Mouse (Mus musculus) cerebellum, adult 9-11 months (tissue): ENCODE measurements around the gene Fam43a.

Source experiments
- DNase-seq: peaks from one replicate; pipeline ENCODE4 v3.0.0; 2022

Gene Fam43a

GRCm38 (mm10) chr16:30596959-30597681 is 2.4 kb upstream of the Fam43a start:
- DNase-seq: peak; percentile 87

- DNase-seq: peak; percentile 76
These were observed 1.0 kb downstream of the Fam43a start for GRCm38 (mm10) chr16:30600431-30601045.

DNA sequence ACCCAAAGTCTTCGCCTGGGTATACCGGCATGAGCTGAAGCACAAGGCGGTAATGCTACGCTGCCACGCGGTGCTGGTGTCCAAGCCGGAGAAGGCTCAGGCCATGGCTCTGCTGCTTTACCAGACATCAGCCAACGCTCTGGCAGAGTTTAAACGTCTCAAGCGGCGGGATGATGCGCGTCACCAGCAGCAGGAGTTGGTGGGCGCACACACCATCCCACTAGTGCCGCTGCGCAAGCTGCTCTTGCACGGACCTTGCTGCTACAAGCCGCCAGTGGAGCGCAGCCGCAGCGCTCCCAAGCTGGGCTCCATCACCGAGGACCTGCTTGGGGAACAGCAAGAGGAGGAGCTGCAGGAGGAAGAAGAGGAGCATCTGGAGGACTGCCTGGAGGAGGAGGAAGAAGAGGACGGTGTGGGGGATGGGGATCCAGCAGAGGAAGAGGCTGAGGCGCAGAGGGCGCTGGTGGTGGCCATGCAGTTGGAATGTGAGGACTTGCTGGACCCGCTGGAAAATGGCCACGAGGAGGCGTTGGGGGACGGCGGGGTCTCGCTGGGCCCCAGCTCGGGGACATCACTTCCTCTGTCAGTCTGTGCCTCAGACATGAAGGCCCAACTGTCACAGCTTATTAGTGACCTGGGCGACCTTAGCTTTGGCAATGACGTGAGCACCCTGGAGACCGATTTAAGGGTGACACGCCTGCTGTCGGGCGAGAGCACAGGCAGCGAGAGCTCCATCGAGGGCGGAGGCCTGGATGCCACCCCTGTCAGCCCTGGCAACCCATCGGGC is 1.7 kb downstream of the Fam43a start:
- peak; percentile 67 for DNase-seq

DNA sequence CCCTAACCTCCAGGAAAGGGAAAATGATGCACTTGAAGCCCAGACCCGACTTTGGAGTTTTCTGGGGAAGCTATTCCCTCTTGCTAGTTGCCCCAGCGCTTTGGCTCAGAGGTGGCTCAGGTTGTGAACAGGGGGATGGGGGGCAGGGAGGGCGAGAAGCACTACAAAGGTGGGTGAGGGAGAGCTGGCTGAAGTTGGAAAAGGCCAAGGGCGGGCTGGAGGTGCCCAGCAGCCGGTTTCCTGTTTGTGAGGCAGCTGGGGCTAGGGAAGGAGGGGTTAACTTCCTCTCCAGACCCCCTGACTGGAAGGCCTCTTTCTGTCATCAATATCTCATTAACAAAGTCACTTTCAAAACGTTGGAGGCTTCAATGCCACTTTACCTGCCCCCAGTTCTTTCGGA is 2.4 kb downstream of the Fam43a start:
- peak; percentile 30 for DNase-seq

DNA sequence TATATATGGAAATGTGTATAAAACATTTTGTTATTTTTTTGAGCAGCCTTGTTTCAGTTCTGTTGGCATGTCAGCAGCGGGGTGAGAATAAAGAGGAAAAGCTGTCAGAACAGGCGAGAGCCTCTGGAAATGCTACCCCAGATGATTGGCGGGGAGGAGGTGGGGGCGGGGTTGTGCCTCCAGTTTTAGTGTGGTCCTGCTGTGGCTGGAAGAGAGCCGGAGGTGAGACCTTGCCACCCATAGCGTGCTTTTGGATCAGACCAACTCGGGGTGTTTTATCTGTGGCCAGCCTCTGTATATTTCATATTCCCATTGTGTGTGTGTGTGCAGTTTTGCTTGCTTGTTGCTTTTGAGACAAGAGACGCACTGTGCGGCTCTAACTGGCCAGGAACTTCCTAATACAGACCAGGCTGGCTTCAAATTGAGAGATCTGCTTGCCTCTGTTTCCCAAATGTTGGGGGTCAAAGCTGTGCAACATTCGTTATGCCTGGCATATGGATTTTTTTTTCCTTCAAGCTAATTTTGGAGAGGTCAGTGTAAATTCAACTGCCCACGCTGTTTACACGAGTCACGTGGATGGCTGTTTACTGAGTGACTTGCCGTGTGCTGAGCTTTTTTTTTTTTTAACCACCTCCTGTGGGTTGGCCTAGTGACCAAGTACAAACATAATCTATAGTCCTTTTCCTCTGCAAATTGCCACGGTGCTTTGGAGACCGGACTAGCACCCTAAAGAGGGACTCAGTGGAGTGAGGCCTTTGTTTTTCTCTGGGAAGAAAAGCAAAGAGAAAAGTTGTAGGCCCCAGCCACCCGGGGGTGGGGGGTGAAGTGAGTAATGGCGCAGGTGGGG is 3.4 kb downstream of the Fam43a start:
- no peak for DNase-seq

DNA sequence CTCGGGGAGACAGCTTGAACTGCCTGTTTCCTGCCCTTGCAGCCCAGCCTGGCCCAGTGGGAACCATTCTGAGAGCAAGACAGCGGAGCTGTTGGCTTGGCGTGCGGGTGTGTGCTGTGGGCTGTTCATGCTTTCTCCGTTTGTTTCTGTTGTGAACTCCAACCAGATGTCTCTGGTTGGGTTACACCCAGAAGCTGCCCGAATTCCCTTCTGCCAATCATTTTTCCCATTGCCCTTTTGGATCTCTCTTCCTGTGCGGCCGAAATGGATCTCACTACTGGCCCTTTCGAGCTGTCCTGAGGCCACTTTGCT is 4.0 kb downstream of the Fam43a start:
- DNase-seq: no peak

- no peak for DNase-seq
These were observed 4.7 kb downstream of the Fam43a start for GRCm38 (mm10) chr16:30604061-30604806.

GRCm38 (mm10) chr16:30604807-30605137 is 5.2 kb downstream of the Fam43a start:
- no peak for DNase-seq

DNA sequence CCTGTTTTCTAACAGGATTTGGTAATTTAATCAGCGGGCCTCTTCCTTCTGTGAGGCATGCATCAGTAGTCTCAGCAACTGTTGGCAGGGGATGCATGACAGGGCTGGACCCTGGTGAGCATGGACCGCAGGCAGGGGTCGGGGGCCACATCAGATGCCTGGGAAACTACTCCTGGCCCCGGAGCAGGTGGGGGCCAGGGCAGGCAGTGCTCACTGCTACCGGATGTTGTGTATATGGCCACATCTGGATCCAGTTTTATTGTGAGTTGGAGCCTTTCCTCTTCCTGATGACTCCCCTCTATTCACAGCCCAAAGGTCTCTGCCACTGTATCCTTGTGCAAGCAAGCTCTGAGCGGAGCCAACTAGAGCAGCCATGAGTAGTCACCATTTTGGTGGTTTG is 6.0 kb downstream of the Fam43a start:
- no peak for DNase-seq

DNA sequence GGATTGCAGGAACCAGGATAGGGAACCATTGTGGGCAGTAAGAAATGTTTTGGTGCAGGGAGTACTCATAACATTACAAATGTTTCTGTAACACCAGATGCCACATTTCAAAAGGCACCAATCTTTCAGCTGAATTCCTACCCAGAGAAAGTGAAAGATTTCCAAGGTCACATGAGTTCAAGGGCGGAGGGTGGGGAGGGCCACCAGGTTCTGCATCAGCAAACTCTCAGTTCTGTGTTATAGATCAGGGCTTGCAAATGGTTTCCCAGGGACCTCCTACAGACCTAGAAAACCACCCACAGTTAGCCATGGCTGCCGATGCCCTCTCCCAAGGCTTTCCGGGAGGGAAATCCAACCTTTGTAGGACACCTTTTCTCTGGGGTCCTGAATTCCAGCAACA is 8.3 kb downstream of the Fam43a start:
- DNase-seq: no peak

DNA sequence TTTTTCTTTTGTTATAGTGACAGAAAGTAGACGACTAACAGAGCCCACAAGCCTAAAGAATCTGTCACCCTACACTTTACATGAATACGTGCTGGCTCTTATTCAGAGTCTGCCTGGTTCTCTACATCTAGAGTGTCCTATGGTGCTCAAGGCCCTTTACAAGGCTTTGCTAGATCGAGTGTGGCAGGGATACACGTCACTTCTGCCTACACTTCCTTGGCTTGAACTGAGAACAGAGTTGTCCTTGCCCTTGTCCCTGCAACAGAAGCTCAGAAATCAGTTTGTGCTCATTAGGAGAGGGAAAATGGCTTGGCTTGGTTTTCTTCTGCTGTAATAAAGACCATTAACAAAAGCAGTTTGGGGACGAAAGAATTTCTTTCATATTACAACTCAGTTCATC is 11.8 kb downstream of the Fam43a start:
- DNase-seq: no peak

- no peak for DNase-seq
These were observed 13.6 kb downstream of the Fam43a start for GRCm38 (mm10) chr16:30613122-30613521.

GRCm38 (mm10) chr16:30614122-30614521 is 14.6 kb downstream of the Fam43a start:
- DNase-seq: no peak

DNA sequence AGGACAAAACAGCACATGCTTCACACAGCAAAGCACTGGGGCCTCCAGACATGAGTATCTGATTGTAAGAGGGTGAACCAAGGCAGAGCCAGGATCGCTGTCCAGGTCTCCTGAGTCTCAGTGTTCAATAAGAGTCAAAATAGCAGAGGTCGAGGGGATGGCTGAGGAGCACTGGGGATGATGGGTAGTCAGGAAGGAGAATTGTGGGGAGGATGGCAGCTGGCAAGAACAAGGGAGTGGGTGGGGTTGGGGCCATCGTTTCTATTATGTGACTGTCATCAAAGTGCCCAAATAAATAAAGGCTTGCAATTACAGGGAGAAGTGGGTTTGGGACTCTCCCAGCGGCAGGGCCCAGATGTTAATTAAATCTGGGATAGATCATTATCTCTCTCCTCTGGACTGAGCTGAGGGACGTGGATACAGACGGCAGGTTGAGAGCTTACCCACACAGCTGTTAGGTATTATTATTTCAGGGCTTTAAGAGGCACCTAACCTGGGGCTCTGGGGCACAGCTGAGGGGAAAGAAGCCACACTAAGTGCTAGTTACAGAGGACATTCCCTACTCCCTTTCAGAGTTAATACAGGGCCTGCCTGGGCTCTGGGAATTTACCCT is 15.3 kb downstream of the Fam43a start:
- DNase-seq: no peak

DNA sequence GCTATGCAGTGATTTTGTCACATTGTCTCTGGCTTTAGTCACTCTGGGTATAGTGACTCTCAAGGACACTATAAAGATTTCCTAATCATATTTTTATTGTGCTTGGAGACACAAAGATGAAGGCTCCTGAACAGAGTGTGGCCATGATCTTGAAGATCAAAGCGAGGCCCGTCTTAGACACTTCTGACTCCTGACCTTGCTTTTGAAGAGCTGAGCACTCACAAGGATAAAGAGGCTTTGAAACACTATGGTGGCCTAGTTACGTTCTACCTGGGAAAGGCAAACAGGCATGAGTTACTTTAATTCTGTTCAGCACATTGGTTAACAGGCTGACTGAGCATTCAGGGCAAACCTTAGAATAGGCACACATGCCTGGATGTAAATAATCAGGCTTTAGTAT is 16.8 kb downstream of the Fam43a start:
- no peak for DNase-seq

- no peak for DNase-seq
These were observed 24.1 kb downstream of the Fam43a start for GRCm38 (mm10) chr16:30623645-30624044.

DNA sequence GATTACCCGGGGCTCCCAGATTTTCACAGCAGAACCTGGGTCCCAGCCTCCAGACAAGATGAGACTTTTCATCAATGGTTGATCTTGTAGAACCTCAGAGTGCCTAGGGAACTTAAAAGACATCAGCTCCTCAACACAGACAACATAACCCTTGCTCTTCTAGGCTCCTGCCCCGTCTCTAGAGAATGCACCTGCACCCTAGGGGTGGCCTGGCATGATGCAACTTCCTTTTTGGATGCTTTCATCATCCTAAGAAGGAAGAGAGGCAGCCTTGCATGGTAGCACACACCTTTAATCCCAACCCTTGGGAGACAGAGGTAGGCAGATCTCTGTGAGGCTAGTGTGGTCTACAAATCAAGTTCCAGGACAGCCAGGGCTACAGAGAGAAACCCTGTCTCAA is 25.1 kb downstream of the Fam43a start:
- DNase-seq: no peak

DNA sequence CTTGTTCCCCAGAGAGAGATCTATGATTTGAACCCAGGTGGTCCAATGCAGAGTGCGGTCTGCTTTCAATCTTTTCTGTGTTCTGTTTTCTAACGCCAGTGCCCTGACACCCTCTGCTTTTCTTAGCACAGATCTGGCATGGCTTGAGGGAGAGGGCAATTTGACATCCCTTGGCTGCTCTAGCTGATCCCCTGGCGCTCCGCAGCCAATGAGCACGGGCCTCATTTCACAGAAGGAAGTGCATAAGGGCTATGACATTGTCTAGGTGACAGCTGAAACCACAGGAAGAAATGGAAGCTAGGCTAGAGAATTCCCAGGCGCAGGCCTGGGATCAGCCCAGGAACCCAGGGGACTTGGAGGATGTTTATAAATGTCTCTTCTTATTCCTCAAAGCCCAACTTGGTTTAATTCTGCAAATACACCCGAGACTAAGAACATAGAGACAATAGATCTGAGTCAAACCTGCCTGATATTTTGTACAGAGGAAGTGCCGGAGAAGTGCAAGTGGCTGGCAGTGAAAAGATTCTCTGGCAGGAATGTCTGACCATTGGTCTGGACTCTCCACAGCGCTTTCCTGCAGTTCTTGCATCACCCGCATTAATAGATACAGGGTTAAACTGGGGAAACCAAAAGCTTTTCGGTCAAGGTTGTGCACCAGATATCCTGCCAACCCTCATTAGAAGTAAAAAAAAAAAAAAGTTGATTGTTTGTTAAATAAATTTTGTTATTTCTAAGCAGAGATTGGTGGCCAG is 28.2 kb downstream of the Fam43a start:
- no peak for DNase-seq

GRCm38 (mm10) chr16:30628401-30628800 is 28.9 kb downstream of the Fam43a start:
- no peak for DNase-seq

DNA sequence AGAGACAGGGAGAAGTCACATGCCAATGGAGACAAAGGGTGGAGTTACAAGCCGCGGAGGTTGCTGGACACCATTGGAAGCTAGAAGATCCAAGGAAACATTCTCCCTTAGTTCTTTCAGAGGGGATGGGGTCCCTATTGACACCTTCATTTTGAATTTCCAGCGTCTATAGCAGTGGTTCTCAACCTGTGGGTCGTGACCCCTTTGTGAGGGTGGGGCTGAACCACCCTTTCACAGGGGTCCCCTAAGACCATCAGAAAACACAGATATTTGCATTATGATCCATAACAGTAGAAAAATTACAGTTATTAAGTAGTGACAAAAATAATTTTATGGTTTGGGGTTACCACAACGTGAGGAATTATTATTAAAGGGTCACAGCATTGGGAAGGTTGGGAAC is 30.0 kb downstream of the Fam43a start:
- DNase-seq: no peak
